Mouse (Mus musculus) fibroblast of lung, adult 2 months (primary cell): ENCODE measurements at regions not wholly inside any gene's neighbourhood (a gene's known extent, or its start where the extent isn't known, plus 50 kb on each side); places are given as distances from the start of the nearest gene placed in this dataset.

Experiments
- DNase-seq: peaks from one replicate; pipeline ENCODE4 v3.0.0-alpha.2; 2011; ENCODE audit warnings: low read depth

DNA sequence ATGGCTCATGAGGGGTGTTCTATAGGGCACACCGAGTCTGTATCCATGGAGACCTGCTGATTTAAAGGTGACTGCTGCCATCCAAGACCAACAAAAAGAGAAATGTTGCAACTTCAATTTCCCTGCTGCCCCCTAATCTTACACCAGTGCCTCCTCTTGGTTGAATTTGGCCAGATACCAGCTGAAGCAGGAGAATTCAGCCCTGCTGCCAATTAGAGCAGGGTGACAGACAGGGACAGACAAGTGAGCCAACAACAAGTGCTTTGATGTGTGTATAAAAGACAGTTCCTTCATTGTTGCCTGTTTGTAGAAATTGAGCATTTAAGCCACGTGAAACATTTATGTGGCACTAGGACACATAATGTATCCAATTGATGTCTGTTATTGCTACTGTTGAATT, 75.5 kb upstream of the Adamts5 start:
- DNase-seq = no peak

DNA sequence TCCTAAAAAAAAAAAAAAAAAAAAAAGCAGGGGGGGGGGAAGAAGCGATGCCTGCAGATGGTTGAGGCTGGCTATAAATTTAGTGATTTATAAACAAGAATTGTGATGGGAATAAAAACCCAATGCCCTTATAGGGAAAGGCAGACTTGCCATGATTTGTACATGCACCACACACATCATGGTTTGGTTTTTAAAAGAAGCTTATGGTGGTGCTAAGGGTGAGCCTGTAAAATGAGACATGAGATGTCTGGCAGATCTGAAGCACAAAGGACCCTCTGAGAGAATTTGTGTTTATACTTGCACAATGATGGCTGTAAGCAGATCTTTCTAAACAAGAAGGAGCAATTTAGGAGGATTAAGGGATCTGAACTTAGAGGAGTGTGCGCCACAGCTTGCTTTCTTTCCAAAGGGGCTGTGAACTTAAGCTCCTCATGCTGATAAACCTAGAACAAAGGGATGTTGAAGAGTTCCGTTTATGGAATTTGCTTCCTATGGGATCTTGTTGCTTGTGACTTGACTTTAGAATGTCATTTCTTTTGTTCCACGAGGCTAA, 65.3 kb upstream of the Adamts5 start:
- no peak for DNase-seq

DNA sequence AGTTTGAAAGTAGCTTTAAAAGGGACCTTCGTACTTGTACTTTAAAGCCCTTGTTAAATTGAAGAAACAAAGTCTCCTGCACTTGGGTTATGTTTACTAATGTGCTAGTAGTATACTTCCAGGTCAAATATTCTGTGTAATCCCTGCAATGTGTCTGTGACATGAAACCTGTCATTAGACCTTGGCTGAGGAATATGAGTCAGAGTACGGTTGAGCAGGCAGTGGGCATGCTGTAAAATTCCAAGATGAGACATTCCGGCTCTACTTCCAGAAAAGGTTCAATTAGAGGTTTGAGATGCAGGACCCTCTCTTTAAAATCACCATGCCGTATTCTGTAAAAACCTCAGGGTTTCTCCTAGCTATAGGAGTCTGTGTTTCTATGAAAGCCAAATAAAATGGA, 64.6 kb upstream of the Adamts5 start:
- no peak for DNase-seq

DNA sequence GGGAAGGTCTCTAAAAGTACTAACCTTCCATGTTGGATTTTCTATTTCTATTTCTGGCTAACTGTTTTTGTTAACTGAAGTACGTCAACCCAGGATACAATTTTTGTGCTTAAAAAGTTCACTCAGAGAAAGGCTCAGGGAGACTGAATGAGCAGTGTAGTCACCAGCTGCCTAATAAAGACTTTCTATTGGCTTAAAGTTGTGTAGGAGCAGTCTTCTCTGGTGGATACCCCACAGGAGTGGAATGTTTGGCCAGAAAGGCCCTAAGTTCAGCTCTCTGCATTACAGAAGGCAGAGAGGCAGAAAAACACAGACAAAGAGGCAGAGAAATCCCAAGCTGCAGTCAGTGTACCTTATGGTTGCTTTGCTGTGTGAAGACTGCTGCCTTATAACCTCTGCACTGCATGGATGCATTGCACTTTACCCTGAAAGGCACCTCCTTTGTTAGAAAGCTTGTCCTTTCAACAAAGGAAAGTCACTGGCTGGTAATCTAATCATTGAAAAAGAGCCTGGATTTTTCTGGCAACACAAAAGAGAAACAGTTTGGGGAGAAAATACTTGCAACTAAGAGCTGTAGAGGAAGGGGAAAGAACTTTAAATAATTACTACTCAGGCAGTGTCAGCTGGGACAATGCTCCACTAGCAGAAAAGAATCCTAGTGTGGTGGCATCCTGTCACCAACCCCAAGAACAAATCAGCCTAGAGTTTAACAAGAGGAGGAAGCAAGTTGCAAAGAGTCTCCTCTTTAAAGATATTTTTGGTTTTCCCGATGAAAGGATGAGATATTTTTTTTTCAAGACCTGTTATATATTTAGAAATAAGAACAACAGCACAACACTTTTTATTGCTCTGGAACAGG, 63.0 kb upstream of the Adamts5 start:
- DNase-seq = no peak

DNA sequence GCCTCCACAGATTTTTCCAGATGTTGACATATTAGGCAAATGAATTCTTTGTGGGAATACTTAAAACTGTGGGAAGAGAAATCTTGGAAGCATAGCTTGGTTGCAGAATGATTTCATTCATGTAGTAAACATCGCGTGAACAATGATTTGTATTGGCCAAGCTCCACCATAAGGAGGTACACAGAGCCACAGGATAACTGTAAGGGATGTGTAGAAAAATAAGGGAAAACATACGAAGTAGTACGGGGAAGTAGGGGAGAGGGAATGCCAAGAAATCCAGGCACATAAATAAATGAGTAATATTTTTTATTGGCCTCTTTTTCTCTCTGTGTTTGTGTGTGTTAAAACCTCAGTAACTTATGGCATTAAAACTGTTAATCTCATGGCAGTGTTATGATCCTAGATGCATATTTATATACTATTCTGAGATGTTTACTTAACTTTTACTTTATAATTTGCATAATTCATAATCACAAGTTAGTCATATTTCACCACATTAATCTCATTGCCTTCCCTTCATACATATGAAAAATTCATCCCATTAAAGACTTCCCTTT, 54.5 kb upstream of the Adamts5 start:
- DNase-seq = no peak

DNA sequence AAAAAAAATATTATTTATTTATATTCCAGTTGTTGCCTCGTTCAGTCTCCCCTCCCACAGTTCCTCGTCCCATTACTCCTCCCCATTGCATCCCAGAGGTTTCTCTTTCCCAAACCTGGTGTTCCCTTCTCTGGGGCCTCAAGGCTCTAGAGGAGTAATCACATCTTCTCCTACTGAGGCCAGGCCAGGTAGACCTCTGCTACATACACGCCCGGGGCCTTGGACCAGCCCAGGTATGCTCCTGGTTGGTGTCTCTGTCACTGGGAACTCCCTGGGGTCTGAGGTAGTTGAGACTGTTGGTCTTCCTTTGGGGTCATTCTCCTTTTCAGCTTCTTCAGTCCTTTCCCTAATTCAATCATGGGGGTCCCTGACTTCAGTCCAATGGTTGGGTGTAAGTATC, 50.0 kb upstream of the Adamts5 start:
- no peak for DNase-seq
